Mouse (Mus musculus) MEL-GATA-1-ER (cell line): ENCODE results near the gene Brox.

ENCODE experiments used
- DNase-seq: peaks from one replicate; pipeline ENCODE4 v3.0.0-alpha.2; 2012; ENCODE audit warnings: low read depth; ENCODE audit errors: extremely low read depth

The Brox gene

GRCm38 (mm10) chr1:183272867-183273818 is 23.9 kb downstream of the Brox start:
- DNase-seq, result peak; percentile 42

GRCm38 (mm10) chr1:183267666-183268065 is 29.4 kb downstream of the Brox start:
- no peak for DNase-seq

- peak; percentile 15 for DNase-seq
These were observed 31.1 kb downstream of the Brox start for GRCm38 (mm10) chr1:183265921-183266467.

DNA sequence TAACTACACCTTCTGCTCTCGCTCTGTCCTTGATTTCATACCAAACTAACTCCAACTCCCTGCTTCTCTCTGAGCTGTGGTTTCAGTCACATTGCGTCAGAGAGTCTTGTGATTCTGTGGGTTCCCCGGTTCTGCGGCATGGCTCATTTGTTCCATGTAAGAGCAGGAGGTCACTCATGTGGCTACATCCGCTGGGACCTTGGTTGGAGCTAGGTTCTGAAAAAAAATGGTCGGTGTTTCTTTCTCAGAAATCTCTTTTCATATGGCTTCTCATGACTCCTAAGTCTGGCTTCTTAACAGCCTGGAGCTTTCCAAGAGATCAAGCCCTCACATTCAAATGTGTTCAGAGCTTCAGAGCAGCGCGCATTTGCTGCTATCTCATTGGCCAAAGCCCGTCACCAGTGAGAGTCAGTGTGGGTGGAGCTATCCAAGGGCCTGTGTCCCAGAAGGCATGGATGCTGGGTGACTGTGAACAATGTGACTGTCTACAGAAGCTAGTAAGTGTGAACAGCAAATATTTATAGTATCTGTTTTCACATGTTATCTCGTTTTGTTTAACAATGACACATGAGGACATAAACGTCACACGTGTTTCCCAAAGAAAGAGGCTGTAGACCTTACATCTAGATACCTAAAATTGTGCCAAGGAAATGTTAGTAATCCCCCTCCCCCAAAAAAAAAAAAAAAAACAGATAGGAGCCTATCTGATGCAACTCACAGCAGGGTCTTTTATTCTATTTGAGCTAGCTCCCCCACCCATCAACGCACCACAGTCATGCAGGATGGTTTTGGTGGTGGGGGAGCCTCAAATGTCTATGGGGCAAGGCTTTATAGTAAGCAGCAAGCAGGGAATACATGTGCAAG is 32.7 kb downstream of the Brox start:
- no peak for DNase-seq

DNA sequence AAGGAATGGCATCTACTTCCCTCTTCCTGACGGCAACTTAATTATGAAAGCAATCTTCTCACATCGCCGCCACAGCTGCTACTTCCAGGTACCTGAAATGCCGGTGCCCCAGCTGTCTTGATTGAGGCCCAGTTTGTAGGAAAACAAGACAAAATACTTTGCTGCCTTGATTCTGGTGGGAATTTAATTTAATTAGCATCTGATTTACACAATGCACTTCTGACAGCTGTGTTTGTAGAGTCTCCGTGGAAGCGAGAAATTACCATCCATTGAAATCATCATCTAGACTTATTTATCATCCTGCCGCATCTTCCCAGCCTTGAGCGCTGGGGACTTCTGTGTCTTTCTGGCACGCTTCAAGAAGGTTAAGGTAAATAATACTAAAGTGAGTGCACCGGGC is 44.5 kb downstream of the Brox start:
- DNase-seq, result no peak

GRCm38 (mm10) chr1:183251818-183252217 is 45.3 kb downstream of the Brox start:
- DNase-seq, result no peak

GRCm38 (mm10) chr1:183250612-183251011 is 46.5 kb downstream of the Brox start:
- DNase-seq, result no peak

- DNase-seq, result no peak
These were observed 48.9 kb downstream of the Brox start for GRCm38 (mm10) chr1:183248144-183248543.

- DNase-seq, result no peak
These were observed 53.8 kb downstream of the Brox start for GRCm38 (mm10) chr1:183243293-183243692.

GRCm38 (mm10) chr1:183237901-183238300 is 59.2 kb downstream of the Brox start:
- no peak for DNase-seq

DNA sequence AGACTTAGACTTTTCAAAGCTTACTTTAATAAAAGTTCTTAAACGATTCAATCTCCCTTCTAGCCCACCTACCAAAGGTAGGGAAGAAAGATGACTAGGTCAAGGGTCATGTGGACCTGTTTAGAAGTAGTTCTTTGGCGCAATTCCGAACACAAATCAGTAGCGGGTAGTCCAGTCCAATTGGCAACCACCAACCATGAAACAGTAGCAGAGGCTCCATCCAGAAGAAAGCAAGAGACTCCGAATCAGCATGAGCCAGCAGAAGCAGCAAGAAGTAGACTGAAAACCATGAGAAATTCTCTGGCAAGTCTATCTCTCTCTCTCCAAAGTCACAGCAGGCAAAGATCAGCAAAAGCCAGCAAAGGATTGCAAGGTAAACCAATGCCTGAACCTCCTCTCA is 60.6 kb downstream of the Brox start:
- DNase-seq, result no peak

DNA sequence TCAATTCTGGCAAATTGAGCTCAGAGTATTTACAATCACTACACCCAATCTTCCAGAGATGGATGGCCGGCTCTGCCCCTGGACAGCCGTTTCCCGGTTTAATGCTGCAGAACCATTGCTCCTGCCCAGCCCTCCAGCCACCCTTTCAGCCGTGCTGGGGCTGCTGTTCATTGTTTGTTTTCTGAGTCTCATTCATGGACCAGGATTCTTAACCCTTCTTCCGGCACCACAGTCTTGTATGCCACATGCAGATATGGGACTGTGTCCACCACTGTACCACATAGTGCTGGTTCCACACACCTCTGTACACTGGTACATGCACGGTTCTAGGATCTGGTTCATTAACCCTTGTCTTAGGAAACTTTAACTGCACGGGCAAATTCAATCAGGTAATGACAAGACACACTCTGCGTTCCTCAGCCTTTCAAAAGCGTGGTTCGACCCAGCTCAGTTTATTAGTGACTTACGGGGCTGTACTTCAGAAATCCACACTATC is 63.3 kb downstream of the Brox start:
- DNase-seq, result no peak

- DNase-seq, result no peak
These were observed 63.9 kb downstream of the Brox start for GRCm38 (mm10) chr1:183232985-183233678.

DNA sequence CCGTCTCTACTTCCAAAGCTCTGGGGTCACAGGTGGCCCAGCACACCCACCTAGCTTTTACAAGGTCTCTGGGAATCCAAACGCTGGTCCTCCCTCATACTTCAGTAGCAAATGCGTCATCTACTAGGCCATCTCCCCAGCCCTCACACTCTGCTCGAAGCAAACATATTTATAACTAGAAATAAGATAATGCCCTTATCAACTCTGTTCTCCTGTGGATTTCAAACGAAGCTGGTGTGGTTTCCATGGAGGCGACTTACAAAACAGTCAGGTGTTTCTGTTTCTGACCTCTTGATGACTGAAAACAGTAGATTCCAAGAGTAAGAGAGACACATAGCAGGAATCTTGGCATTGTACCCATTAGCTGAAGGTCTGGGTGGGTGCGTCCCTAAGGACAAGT is 69.6 kb downstream of the Brox start:
- DNase-seq, result no peak
